Mouse (Mus musculus): Measurements from ENCODE around the gene Nt5c1a.

The Nt5c1a gene

DNA sequence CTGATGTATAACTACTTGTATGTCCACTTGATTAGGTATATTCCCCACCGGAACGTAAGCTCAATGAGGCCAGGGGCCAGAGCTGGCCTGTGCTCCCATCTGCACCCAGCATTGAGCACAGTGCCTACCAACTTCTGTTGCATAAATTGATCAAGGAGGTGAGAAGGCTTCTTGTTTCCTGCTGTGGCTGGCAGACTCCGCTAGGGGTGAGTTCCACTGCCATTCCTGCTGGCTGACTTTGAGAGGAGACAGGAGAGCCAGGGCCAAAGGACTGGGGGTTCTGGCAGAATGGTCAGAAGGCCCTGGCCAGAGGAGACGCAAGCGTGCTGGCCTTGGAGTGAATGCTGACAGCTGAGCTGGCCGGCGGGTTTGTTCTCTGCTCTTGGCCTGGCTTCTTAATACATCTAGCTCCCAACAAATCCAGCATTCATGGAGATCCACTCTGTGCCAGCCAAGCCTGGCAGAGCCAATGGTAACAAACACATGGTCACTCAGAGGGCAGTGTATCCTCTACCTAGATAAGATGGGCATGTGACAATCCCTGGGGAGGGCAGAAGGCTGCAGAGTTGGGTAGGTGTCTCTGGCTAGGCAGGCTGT is 47.8 kb downstream of the Nt5c1a start:
- DNase-seq: peak; percentile 39 to 55

DNA sequence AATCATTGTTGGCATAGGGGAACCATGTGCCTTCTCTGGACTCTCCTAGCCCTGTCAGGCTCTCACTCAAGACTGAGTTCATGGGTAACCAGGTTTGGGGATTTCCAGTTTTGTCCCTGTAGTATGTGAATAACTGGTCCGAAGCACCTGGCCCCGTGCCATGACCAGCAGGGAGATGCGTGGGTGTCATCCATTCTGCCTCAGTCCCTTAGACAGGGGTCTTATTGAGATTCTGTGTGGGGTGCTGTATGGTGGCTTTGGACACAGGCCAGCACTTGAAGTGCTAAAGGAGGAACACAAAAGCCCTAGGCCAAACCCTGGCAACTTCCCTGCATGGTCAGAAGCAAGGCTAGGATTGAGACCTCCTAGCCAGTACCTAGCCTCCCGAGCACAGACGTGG is 50.9 kb downstream of the Nt5c1a start:
- DNase-seq: peak; percentile 51 to 65

DNA sequence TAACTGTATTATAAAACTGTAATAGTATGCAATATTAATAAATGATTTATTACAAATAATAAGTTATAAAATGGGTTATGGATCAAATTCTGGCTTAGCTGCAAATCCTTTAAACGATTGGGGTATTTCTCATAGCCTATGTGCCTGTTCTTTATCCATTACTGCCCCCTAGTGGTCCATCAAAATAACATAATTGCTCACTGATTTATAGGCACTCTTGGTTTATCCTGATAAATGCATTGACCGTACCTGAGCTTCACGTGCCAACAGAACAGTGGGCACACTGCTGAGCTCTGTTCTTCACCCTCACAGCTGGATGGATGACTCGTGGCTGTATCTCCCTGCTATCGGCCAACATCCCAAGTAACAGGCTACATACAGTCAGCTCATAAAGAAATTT is 53.3 kb downstream of the Nt5c1a start:
- DNase-seq: no peak

DNA sequence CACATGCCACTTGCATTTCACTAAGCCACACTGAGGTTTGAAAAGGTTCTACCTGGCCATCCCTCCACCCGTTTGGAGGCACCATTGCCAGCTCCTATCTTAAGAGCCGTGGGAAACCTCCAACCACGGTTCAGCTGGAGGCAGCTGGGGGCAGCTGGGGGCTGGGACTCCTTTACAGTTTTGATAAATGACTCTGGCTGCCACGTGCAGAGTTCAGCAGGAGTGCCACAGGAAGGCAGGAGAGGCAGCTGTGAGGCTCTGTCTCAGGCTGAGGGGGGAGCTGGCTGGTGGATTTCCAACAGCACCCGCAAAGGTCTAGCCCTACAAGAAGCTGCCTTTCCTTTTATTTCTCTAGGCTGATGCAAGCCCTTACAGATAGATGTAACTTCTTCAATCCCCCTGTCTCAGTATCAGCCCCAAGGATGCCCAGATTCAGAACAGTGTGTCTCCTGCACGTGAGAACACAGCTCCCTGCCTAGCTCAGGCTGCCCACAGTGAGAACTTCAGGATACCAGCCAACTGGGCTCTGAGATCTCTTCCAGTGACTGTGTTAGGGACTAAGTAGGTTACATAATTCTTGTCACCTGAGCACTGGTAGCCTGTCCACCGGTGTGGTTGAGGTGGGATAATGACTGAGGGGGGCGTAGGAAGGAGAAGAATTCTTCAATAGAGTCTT is 58.9 kb downstream of the Nt5c1a start:
- DNase-seq: peak; percentile 40 to 55

DNA sequence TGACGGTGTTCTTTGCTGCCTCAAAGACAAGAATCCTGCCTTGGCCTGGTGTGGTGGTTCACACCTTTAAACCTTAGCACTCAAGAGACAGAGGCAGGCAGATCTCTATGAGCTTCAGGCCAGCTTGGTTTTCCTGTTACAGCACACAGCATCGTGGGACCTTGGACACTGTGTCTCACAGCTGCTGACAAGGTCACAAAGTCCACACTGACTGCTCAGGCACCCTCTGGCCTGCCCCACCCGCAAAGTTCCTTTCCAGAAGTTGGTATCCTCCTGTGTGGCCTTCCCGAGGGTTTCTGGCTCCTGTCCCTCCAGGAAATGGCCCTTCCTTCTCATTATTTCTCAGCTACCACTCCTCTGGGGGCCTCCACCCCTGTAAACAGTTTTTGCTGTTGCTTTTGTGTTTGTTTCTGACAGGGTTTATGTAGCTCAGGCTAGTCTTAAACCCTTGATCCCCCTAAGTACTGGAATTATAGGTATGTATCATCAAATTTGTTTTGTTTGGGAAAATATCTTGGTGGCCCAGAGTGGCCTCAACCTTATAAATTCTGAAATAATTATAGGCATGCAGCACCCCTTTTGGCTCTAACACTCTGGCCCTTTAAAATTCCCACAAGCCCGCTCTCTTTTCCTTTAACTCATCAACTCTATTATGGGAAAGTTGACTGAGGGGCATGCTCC is 60.6 kb downstream of the Nt5c1a start, which contains the start of gene Pabpc4:
TSS of gene Pabpc4 (plus strand) at position 631 of the 681 bp plus-strand sequence.
- DNase-seq: no peak

All from kidney, postnatal 4 days (tissue).